ENCODE assay signal across 9 mouse cellular contexts in the genomic region with DNA sequence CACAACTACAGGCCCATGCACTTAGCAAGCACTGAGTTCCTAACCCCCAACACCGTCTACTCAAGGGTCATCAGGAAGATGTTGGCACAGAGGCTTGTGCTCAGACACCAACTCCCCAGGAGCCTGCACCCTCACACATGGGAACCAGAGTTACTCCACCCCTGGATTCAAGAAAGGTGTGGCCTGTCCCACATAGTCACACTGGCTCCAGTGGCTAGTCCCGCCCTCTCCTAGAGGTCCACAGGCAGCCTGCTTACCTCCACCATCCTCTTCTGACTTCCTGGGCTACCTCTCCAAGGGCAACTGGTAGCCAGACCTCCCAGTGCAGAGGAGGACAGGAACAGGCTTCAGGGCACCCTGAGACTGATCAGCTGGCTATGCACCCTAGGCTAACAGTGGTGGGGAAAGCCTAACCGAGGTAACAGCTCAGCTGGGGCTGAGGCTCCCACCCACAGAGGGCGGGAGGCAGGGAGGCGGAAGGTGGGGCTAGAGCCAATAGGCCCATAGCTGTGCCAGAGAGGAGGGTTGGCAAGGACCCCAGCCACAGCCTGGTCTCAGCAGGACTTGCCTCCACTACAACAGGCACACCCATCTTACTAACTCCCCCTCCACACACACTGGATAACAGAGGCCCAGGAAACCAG. TPM values are rescaled to one million over a fixed set of nuclear protein-coding genes. Genes with fewer than 3 reads are reported as not detected.
DNase-seq lines count a peak whose midpoint lies in the region; ATAC-seq and TF ChIP-seq lines count a peak whose summit lies in the region.
"Had no signal": no experiment of that assay in that cellular context is flagged by ENCODE, and none has a peak within 500 bp of the region (broad histone marks: within the 10 kb centered on the region; RNA-seq: fewer than 3 reads in every experiment).

No protein-coding gene starts in this region.

- no peak for TF ChIP-seq EP300 in liver, postnatal 0 days (IDR thresholded peaks at IDR 0.05; ENCODE audit: low read depth)

- TF ChIP-seq CTCF in brain, embryonic 14.5 days (IDR thresholded peaks at IDR 0.05; ENCODE audit: borderline replicate concordance, extremely low read depth, insufficient read depth, insufficient read length), result no peak
- no peak for TF ChIP-seq CTCF in liver, postnatal 0 days (IDR thresholded peaks at IDR 0.05; ENCODE audit: low read depth)

- peaks cover 93% of the 10 kb centered on the region for H3K4me1 ChIP-seq in heart, embryonic 10.5 days
- H3K4me1 ChIP-seq in kidney, embryonic 15.5 days, result peaks cover 92% of the 10 kb centered on the region
- H3K4me1 ChIP-seq in liver, postnatal 0 days (ENCODE audit: insufficient read depth), result peaks cover 77% of the 10 kb centered on the region

- peak; percentile 53 for ATAC-seq in kidney, embryonic 15.5 days (replicated peaks; ENCODE audit: low FRiP score)
- ATAC-seq in liver, postnatal 0 days, result peak; percentile 64

- no peak overlapping the region for H3K4me3 ChIP-seq in heart, embryonic 10.5 days
- no peak overlapping the region for H3K4me3 ChIP-seq in kidney, embryonic 15.5 days (replicated peaks)
- H3K4me3 ChIP-seq in liver, postnatal 0 days (ENCODE audit: low read depth, low read length), result no peak overlapping the region
- H3K4me3 ChIP-seq: midbrain, embryonic 12.5 days had no signal

- H3K4me2 ChIP-seq in kidney, embryonic 15.5 days, result peak overlapping the region; percentile 39
- H3K4me2 ChIP-seq in liver, postnatal 0 days (ENCODE audit: low read depth, low read length), result peak overlapping the region; percentile 40
- H3K4me2 ChIP-seq: midbrain, embryonic 12.5 days had no signal

- no peaks in the 10 kb centered on the region for H3K9me3 ChIP-seq in heart, embryonic 10.5 days
- no peaks in the 10 kb centered on the region for H3K9me3 ChIP-seq in kidney, embryonic 15.5 days (replicated peaks)
- no peaks in the 10 kb centered on the region for H3K9me3 ChIP-seq in liver, postnatal 0 days (ENCODE audit: low read length)
- H3K9me3 ChIP-seq: midbrain, embryonic 12.5 days had no signal

- TF ChIP-seq POLR2A in brain, embryonic 14.5 days (IDR thresholded peaks at IDR 0.05; ENCODE audit: borderline replicate concordance, extremely low read depth, insufficient read depth, insufficient read length, poor library complexity, severe bottlenecking), result no peak

- 0 out of 2 replicates have a peak overlapping the region, but pooled peaks have one; percentile 24 for H3K9ac ChIP-seq in kidney, embryonic 15.5 days
- H3K9ac ChIP-seq in liver, postnatal 0 days (replicated peaks), result peak overlapping the region; percentile 16; the same call in 1 of the 2 replicates
- H3K9ac ChIP-seq: midbrain, embryonic 12.5 days had no signal

- peak; percentile 54 for DNase-seq in adrenal gland, postnatal 10 days
- no peak for DNase-seq in adrenal gland, adult 18-20 months (ENCODE audit: low spot score in 2 of 2)
- peak; percentile 64 for DNase-seq in brain, embryonic 14.5 days (ENCODE audit: low read depth)
- DNase-seq in heart, embryonic 10.5 days (ENCODE audit: low spot score), result no peak
- no peak for DNase-seq in liver, postnatal 0 days
- peak; percentile 78 for DNase-seq in testis, postnatal 10 days (ENCODE audit: low spot score)
- no peak for DNase-seq in thymus, adult 18-20 months

- H3K36me3 ChIP-seq in heart, embryonic 10.5 days, result peaks cover 6% of the 10 kb centered on the region
- H3K36me3 ChIP-seq in kidney, embryonic 15.5 days, result 0 out of 2 replicates have a peak, but pooled peaks cover 9% of the 10 kb centered on the region
- no peaks in the 10 kb centered on the region for H3K36me3 ChIP-seq in liver, postnatal 0 days (replicated peaks; ENCODE audit: insufficient read depth, low read length)
- H3K36me3 ChIP-seq: midbrain, embryonic 12.5 days had no signal

- H3K27ac ChIP-seq in heart, embryonic 10.5 days, result peak overlapping the region; percentile 83
- peak overlapping the region; percentile 91 for H3K27ac ChIP-seq in kidney, embryonic 15.5 days
- H3K27ac ChIP-seq in liver, postnatal 0 days (ENCODE audit: low read depth), result no peak overlapping the region
- H3K27ac ChIP-seq: midbrain, embryonic 12.5 days had no signal

- H3K27me3 ChIP-seq in heart, embryonic 10.5 days (ENCODE audit: insufficient read depth, poor library complexity, severe bottlenecking), result no peaks in the 10 kb centered on the region
- H3K27me3 ChIP-seq in kidney, embryonic 15.5 days, result no peaks in the 10 kb centered on the region
- H3K27me3 ChIP-seq in liver, postnatal 0 days (ENCODE audit: insufficient read depth, low read length), result no peaks in the 10 kb centered on the region
- H3K27me3 ChIP-seq: midbrain, embryonic 12.5 days had no signal

- WGBS in heart, embryonic 10.5 days, result 71% methylated on average over 5 of the region's 5 CpGs
- WGBS in kidney, embryonic 15.5 days, result 58% methylated on average over 5 of the region's 5 CpGs
- 66% methylated on average over 5 of the region's 5 CpGs for WGBS in liver, postnatal 0 days (ENCODE audit: insufficient replicate concordance)

RNA-seq across cellular contexts. Expression of a gene that starts 21.6 kb away (rescaled TPM):
- total RNA-seq in adrenal gland, postnatal 10 days (2021), result 10 to 100 TPM; 45.5 to 49.6 TPM
- total RNA-seq in adrenal gland, adult 18-20 months (2021), result 10 to 100 TPM; 67.9 to 72.7 TPM
- polyA plus RNA-seq in brain, embryonic 14.5 days (2012; rRNA removed), result 83.9 and 92.0 TPM in 2 replicates
- 24.5 and 29.7 TPM in 2 replicates for polyA plus RNA-seq in heart, embryonic 10.5 days (2016; fragmentation: Nextera tagmentation; extraction: Ambion mirVana)
- 28.8 and 33.6 TPM in 2 replicates for polyA plus RNA-seq in kidney, embryonic 15.5 days (2015; fragmentation: Nextera tagmentation; extraction: Ambion mirVana)
- 3.5 and 4.3 TPM in 2 replicates for polyA plus RNA-seq in liver, postnatal 0 days (2015; fragmentation: Nextera tagmentation; extraction: Ambion mirVana)

RNA-seq across cellular contexts. Expression of a gene that starts 21.6 kb away (rescaled TPM):
- 10 to 100 TPM; 19.4 to 20.4 TPM for total RNA-seq in adrenal gland, postnatal 10 days (2021)
- total RNA-seq in adrenal gland, adult 18-20 months (2021), result 10 to 100 TPM; 21.4 to 25.2 TPM
- polyA plus RNA-seq in brain, embryonic 14.5 days (2012; rRNA removed), result 18.9 and 21.3 TPM in 2 replicates
- 47.2 and 53.0 TPM in 2 replicates for polyA plus RNA-seq in heart, embryonic 10.5 days (2016; fragmentation: Nextera tagmentation; extraction: Ambion mirVana)
- 63.9 and 72.1 TPM in 2 replicates for polyA plus RNA-seq in kidney, embryonic 15.5 days (2015; fragmentation: Nextera tagmentation; extraction: Ambion mirVana)
- polyA plus RNA-seq in liver, postnatal 0 days (2015; fragmentation: Nextera tagmentation; extraction: Ambion mirVana), result 5.3 and 6.2 TPM in 2 replicates

RNA-seq across cellular contexts. Expression of a gene that starts 29.3 kb away (rescaled TPM):
- not detected for total RNA-seq in adrenal gland, postnatal 10 days (2021)
- not detected for total RNA-seq in adrenal gland, adult 18-20 months (2021)
- polyA plus RNA-seq in brain, embryonic 14.5 days (2012; rRNA removed), result 0.08 and 0.11 TPM in 2 replicates
- polyA plus RNA-seq in heart, embryonic 10.5 days (2016; fragmentation: Nextera tagmentation; extraction: Ambion mirVana), result not detected in 2 replicates
- 0.14 TPM in 1 of 2 replicates, not detected in the other for polyA plus RNA-seq in kidney, embryonic 15.5 days (2015; fragmentation: Nextera tagmentation; extraction: Ambion mirVana)
- not detected in 2 replicates for polyA plus RNA-seq in liver, postnatal 0 days (2015; fragmentation: Nextera tagmentation; extraction: Ambion mirVana)
- polyA plus RNA-seq: midbrain, embryonic 12.5 days had no signal

RNA-seq across cellular contexts. Expression of a gene that starts 35.7 kb away (rescaled TPM):
- not detected for total RNA-seq in adrenal gland, postnatal 10 days (2021)
- total RNA-seq in adrenal gland, adult 18-20 months (2021), result not detected
- not detected in 2 replicates for polyA plus RNA-seq in brain, embryonic 14.5 days (2012; rRNA removed)
- polyA plus RNA-seq in heart, embryonic 10.5 days (2016; fragmentation: Nextera tagmentation; extraction: Ambion mirVana), result not detected in 2 replicates
- polyA plus RNA-seq in kidney, embryonic 15.5 days (2015; fragmentation: Nextera tagmentation; extraction: Ambion mirVana), result not detected in 2 replicates
- 1.3 and 7.7 TPM in 2 replicates for polyA plus RNA-seq in liver, postnatal 0 days (2015; fragmentation: Nextera tagmentation; extraction: Ambion mirVana)
- polyA plus RNA-seq: midbrain, embryonic 12.5 days had no signal

RNA-seq across cellular contexts. Expression of a gene that starts 53.8 kb away (rescaled TPM):
- not detected for total RNA-seq in adrenal gland, postnatal 10 days (2021)
- not detected for total RNA-seq in adrenal gland, adult 18-20 months (2021)
- polyA plus RNA-seq in brain, embryonic 14.5 days (2012; rRNA removed), result not detected in 2 replicates
- polyA plus RNA-seq in heart, embryonic 10.5 days (2016; fragmentation: Nextera tagmentation; extraction: Ambion mirVana), result not detected in 2 replicates
- not detected in 2 replicates for polyA plus RNA-seq in kidney, embryonic 15.5 days (2015; fragmentation: Nextera tagmentation; extraction: Ambion mirVana)
- not detected in 2 replicates for polyA plus RNA-seq in liver, postnatal 0 days (2015; fragmentation: Nextera tagmentation; extraction: Ambion mirVana)
- polyA plus RNA-seq: midbrain, embryonic 12.5 days had no signal

Comparison
In these comparisons a context has a peak if more than half of its experiments do, and no peak if none do; other contexts are left out.
1. DNase-seq: peak in adrenal gland, postnatal 10 days (single experiment), brain, embryonic 14.5 days (single experiment) and testis, postnatal 10 days (single experiment); none in adrenal gland, adult 18-20 months (0 of 2), heart, embryonic 10.5 days (single experiment), liver, postnatal 0 days (single experiment) and thymus, adult 18-20 months (0 of 2).